Mouse (Mus musculus): ENCODE data around the gene Dmd. TPM values are rescaled to one million over a fixed set of nuclear protein-coding genes. Genes with fewer than 3 reads are reported as not detected.

Dmd gene
- polyA plus RNA-seq, 1 experiment = not detected

DNA sequence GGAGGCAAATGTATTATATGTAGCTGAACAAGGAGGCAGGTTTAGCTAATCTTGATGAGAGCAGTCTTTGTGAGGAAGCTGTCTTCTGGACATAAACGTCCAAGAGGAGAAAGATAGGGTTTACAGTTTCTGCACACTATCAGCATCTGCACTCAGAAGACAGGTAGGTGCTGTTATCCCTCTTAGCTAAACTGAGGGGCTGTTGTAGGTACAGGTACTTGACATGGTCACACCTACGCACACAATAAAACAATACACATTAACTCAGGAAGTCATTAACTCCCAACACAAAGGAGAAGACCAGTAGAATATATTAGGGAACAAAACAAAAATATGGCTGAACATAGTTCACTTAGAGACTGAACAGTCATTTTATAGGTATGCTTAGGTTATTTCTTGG lies 1217.2 kb downstream of the Dmd start:
- Histone ChIP-seq H3K27ac (ENCODE audit: insufficient read depth, low read depth, low read length) (no peak overlapping the region), H3K4me3 (ENCODE audit: insufficient read depth, low read depth, low read length) (no peak overlapping the region), H3K4me1 (ENCODE audit: control insufficient read depth, insufficient read depth, low read length) (no peaks in the 10 kb centered on the region)
- WGBS = 67% methylated on average over 2 of the region's 2 CpGs
- TF ChIP-seq POLR2A (IDR thresholded peaks at IDR 0.05; ENCODE audit: insufficient read depth, low read depth, low read length) (no peak), CTCF (IDR thresholded peaks at IDR 0.05; ENCODE audit: insufficient read depth, low read depth, low read length) (no peak)

DNA sequence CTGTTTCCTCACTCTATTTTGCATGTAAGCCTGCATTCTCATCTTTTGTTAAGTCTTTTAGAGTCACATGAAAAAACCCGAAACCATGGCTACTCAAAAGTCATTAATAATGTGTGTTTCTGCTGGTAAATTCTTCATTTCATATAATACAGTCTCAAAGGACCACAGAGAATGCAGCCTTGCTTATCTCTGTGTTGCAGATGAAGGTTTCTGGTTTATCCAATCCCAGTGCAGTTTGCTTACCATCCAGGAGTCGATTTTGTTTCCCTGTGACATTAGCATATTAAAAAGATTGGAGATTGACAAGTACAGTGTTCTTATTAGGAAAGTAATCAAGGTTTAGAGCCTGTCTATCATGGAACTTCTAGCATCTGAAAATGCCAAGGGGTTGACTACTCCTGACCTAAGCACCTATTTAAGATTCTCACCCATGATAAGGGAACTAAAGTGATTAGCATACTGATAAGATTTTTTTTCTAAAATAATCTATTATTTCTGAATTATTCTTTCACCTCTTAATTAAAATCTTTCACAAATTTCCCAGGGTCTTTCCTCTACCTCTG lies 1292.7 kb downstream of the Dmd start:
- TF ChIP-seq CTCF (IDR thresholded peaks at IDR 0.05; ENCODE audit: insufficient read depth, low read depth, low read length) = no peak
- no peak for TF ChIP-seq POLR2A (IDR thresholded peaks at IDR 0.05; ENCODE audit: insufficient read depth, low read depth, low read length)
- Histone ChIP-seq H3K4me3 (ENCODE audit: insufficient read depth, low read depth, low read length) (no peak overlapping the region), H3K4me1 (ENCODE audit: control insufficient read depth, insufficient read depth, low read length) (no peaks in the 10 kb centered on the region), H3K27ac (ENCODE audit: insufficient read depth, low read depth, low read length) (no peak overlapping the region)
- WGBS = 47% methylated on average over 2 of the region's 2 CpGs

DNA sequence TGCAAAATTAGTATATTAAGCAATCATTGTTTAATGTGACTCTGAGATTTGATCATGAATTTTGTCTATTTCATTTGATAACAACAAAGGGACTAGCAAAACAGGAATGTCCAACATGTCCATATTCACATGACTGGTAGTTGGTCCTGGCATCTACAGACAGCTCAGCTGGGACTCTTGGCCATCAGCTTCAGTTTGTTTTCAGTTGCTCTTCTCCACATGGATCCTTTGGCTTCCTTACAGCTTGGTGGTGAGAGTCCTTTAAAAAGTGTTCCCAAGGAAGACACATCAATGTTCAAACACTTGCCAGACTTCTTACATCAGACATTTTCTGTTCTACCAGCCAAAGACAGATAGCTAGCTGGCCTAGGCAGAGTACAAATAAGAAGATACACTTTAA lies 1381.9 kb downstream of the Dmd start:
- H3K27ac ChIP-seq (ENCODE audit: insufficient read depth, low read depth, low read length) = no peak overlapping the region
- H3K4me3 ChIP-seq (ENCODE audit: insufficient read depth, low read depth, low read length) = no peak overlapping the region
- TF ChIP-seq CTCF (IDR thresholded peaks at IDR 0.05; ENCODE audit: insufficient read depth, low read depth, low read length) (no peak), POLR2A (IDR thresholded peaks at IDR 0.05; ENCODE audit: insufficient read depth, low read depth, low read length) (no peak)

DNA sequence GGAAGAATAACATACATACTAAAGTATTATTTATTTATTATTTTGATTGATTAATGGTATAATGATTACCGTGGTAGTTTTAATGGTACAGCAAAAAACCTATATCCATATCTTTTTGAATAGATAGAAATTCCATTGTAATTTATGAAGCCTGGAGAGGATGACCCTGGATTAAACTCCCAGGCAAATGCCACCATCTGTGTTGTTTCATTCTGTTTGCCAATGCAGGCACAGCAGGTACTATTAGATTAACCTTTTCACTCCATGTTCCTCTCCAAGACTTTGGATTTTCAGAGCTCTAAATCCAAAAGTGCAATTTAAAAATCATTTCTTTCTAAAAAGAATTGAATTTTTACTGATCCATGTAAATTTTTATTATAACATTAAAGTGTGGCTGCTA lies 1383.5 kb downstream of the Dmd start:
- WGBS = 95% methylated on average over 1 of the region's 1 CpGs
- no peak overlapping the region for H3K27ac ChIP-seq (ENCODE audit: insufficient read depth, low read depth, low read length)
- no peak for TF ChIP-seq POLR2A (IDR thresholded peaks at IDR 0.05; ENCODE audit: insufficient read depth, low read depth, low read length)
- no peak for TF ChIP-seq CTCF (IDR thresholded peaks at IDR 0.05; ENCODE audit: insufficient read depth, low read depth, low read length)
- H3K4me3 ChIP-seq (ENCODE audit: insufficient read depth, low read depth, low read length) = no peak overlapping the region
- H3K4me1 ChIP-seq (ENCODE audit: control insufficient read depth, insufficient read depth, low read length) = no peaks in the 10 kb centered on the region

More for the DNA sequence above, 1381.9 kb downstream of the Dmd start:
- no peaks in the 10 kb centered on the region for H3K4me1 ChIP-seq (ENCODE audit: control insufficient read depth, insufficient read depth, low read length)

DNA sequence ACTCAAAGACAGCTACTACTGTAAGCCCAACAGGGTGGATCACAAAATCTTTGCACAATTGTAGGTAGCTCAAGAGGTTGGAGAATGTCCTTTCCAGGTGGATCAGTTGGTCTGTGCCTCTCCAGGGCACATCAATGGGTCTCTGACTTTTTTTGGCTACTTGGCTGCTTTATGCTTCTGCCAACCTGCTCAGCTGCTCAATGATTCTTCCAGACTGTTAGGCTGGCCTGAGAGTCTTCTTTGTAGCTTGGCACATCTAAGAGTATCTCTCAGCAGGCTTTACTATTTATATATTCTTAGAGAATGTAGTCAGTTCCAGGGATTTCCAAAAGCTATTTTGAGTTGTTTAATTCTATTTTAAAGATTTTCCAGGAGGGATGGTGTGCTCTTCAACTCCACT lies 1416.3 kb downstream of the Dmd start:
- TF ChIP-seq POLR2A (IDR thresholded peaks at IDR 0.05; ENCODE audit: insufficient read depth, low read depth, low read length) (no peak), CTCF (IDR thresholded peaks at IDR 0.05; ENCODE audit: insufficient read depth, low read depth, low read length) (no peak)
- Histone ChIP-seq H3K4me1 (ENCODE audit: control insufficient read depth, insufficient read depth, low read length) (no peaks in the 10 kb centered on the region), H3K4me3 (ENCODE audit: insufficient read depth, low read depth, low read length) (no peak overlapping the region), H3K27ac (ENCODE audit: insufficient read depth, low read depth, low read length) (no peak overlapping the region)

DNA sequence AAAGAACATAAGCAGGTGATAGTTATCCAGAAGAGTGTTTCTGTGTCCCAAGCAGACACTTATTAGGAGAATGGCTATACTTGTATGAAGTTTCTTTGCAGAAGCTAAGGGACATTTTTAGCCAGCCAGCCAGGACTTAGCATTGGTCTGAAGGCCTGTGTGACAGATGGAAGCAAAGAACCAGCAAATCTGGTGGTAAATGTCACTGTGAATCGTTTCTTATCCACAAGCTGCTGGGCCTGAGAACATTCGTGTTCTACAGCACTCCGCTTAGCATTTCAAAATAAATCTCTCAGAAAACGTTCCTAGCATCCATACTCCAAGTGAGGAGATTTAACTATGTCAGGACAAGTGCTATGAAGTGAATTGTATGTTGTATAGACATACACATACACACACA lies 1486.9 kb downstream of the Dmd start:
- Histone ChIP-seq H3K4me3 (ENCODE audit: insufficient read depth, low read depth, low read length) (no peak overlapping the region), H3K27ac (ENCODE audit: insufficient read depth, low read depth, low read length) (no peak overlapping the region), H3K4me1 (ENCODE audit: control insufficient read depth, insufficient read depth, low read length) (no peaks in the 10 kb centered on the region)
- WGBS = 71% methylated on average over 4 of the region's 4 CpGs
- TF ChIP-seq POLR2A (IDR thresholded peaks at IDR 0.05; ENCODE audit: insufficient read depth, low read depth, low read length) (no peak), CTCF (IDR thresholded peaks at IDR 0.05; ENCODE audit: insufficient read depth, low read depth, low read length) (no peak)

DNA sequence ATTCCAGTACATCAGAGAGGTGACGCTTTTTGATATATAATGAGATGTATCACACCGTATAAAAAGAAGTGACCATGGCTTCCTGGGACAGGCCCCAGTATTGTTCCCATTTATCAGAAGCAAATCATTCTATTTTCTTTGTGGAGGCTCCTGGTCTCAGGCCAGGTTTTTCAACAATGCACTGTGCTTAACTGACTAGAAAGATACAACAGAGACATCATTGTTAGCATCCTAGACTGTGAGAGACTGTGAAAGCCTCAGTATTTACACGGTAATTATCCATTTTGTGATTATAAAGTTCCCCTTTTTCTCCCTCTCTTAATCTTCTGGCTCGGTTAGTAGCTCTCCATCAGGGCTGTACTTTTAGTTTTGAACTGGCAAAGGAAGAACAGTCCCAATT lies 1487.9 kb downstream of the Dmd start:
- H3K4me1 ChIP-seq (ENCODE audit: control insufficient read depth, insufficient read depth, low read length) = no peaks in the 10 kb centered on the region
- WGBS = 44% methylated on average over 4 of the region's 4 CpGs

DNA sequence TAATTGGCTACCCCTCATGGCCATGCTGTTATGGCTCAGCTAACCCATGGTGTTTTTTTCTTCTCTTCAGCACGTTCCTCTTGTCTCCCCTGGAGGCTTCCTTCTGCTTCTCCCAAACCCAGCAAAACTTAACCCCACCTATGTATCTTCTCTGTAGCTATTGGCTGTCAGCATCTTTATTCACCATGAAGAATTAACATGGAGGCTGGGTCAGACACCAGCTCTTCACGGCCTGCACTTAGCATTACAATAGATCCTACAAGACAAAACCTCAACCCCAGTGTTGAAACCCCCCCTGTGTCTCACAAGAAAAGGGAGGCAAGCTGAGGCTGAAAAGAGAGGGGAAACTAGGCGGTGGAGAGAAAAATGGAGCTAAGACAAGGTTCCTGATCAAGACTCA lies 1494.3 kb downstream of the Dmd start:
- no peak overlapping the region for H3K27ac ChIP-seq (ENCODE audit: insufficient read depth, low read depth, low read length)
- whole genome bisulfite sequencing = 50% methylated on average over 3 of the region's 3 CpGs
- no peaks in the 10 kb centered on the region for H3K4me1 ChIP-seq (ENCODE audit: control insufficient read depth, insufficient read depth, low read length)
- H3K4me3 ChIP-seq (ENCODE audit: insufficient read depth, low read depth, low read length) = no peak overlapping the region
- TF ChIP-seq POLR2A (IDR thresholded peaks at IDR 0.05; ENCODE audit: insufficient read depth, low read depth, low read length) = no peak
- no peak for TF ChIP-seq CTCF (IDR thresholded peaks at IDR 0.05; ENCODE audit: insufficient read depth, low read depth, low read length)

More for the DNA sequence above, 1487.9 kb downstream of the Dmd start:
- Histone ChIP-seq H3K27ac (ENCODE audit: insufficient read depth, low read depth, low read length) (no peak overlapping the region), H3K4me3 (ENCODE audit: insufficient read depth, low read depth, low read length) (no peak overlapping the region)
- no peak for TF ChIP-seq POLR2A (IDR thresholded peaks at IDR 0.05; ENCODE audit: insufficient read depth, low read depth, low read length)
- TF ChIP-seq CTCF (IDR thresholded peaks at IDR 0.05; ENCODE audit: insufficient read depth, low read depth, low read length) = no peak

DNA sequence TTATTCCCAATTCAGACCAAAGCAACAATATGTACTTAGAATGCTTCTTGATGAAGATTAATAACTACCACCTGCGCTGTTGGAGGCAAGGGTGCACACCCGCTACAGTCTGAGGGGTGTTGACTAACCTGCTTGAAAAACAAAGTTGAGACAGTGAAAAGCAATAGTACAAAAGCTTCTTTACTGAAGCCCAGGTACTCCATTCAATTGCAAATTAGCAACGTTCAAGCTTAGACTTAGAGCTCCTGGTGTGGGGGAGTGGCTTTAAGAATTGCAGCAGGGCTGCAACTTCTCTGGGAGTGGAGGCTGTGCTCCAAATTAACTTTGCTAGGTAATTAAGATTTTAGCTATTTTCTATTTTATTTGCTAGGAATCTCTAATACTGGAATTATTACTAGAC lies 1495.3 kb downstream of the Dmd start:
- no peak for TF ChIP-seq CTCF (IDR thresholded peaks at IDR 0.05; ENCODE audit: insufficient read depth, low read depth, low read length)
- no peak overlapping the region for H3K4me3 ChIP-seq (ENCODE audit: insufficient read depth, low read depth, low read length)
- H3K4me1 ChIP-seq (ENCODE audit: control insufficient read depth, insufficient read depth, low read length) = no peaks in the 10 kb centered on the region
- WGBS = 50% methylated on average over 3 of the region's 3 CpGs
- no peak overlapping the region for H3K27ac ChIP-seq (ENCODE audit: insufficient read depth, low read depth, low read length)

DNA sequence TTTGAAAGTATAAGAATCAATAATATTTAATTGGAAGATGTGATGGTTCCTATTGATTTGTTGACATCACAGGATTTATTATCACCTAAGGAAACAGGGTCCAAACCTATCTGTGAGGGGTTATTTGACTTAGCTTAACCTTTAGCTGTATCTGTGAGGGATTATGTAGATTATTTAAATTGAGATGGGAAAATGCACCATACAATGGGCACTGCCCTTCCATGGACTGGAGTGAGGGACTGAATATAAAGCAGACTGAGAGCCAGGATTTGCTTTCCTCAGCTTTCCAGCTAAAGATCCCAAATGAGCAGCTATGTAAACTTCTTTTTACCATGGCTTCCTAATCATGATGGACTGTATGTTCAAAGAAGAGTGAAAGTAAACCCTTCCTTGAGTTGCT lies 1496.0 kb downstream of the Dmd start:
- no peak overlapping the region for H3K27ac ChIP-seq (ENCODE audit: insufficient read depth, low read depth, low read length)
- H3K4me1 ChIP-seq (ENCODE audit: control insufficient read depth, insufficient read depth, low read length) = no peaks in the 10 kb centered on the region
- TF ChIP-seq CTCF (IDR thresholded peaks at IDR 0.05; ENCODE audit: insufficient read depth, low read depth, low read length) (no peak), POLR2A (IDR thresholded peaks at IDR 0.05; ENCODE audit: insufficient read depth, low read depth, low read length) (no peak)
- no peak overlapping the region for H3K4me3 ChIP-seq (ENCODE audit: insufficient read depth, low read depth, low read length)

All from olfactory bulb, adult 2 months (tissue).